Mouse (Mus musculus): ENCODE results near the gene Enc1.

Enc1 gene

DNA sequence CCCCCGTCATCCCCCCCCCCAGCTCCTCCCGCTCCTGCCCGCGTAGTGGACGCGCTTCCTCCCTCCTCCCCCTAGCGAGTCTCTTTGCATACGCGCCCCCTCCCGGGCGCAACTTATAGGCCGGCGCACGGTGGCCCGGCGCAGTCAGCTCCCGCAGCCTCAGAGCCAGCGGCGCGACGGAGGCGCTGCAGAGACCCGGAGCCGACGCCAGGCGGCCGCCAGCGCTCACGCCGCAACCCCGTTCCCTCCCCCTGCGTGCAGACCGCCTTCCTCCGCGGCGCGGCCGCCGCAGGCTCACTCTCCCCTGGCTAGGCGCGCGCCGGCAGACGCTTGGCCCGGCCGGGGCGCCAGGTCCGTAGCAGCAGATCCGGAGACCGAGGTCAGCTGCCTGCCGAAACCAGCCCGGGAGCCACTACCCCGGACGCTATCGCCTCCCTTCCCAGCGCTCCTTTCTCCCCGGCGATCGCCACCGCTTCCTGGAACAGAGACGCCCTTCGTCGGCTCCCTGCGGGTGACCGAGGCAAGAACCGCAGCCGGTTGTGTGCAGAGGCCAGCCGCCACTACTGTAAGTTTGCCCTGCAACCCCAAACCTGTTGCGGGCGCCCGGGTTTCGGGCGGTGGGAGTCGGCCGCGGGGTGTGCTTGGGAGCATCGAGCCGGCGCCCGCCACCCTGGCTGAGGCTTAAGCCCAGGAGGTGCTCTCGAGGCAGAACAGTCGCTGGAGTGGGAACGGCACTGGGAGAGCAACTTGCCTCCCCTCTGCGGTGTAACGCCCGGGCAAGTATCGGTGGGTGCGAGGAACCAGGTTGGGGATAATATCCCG, at the start of gene Enc1:
Gene Enc1, plus strand, starts transcription at position 141 of the 822 bp plus-strand sequence.
- DNase-seq (ENCODE audit: low read depth in 2 of 2, low spot score in 2 of 2): peak; percentile 84 to 85

DNA sequence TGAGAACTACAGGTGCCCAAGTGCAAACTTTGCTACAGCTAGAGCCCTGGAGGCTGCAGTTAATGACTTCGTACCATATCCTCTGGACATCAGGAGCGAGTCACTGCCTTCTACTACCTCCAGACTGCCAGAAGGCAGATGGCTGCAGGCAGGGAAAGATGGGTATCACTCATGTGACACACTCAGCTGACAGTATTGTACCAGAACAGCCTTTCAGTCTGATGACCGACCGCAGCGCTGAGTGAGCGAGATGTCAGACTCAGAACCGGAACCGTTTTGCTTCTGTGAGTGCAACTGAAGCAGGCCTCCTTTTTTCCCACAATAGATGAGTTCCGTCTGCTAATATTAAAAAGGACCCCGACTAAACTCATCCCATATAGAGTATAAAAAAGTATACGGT, 48.3 kb upstream of the Enc1 start:
- DNase-seq (ENCODE audit: low read depth in 2 of 2, low spot score in 2 of 2): no peak

DNA sequence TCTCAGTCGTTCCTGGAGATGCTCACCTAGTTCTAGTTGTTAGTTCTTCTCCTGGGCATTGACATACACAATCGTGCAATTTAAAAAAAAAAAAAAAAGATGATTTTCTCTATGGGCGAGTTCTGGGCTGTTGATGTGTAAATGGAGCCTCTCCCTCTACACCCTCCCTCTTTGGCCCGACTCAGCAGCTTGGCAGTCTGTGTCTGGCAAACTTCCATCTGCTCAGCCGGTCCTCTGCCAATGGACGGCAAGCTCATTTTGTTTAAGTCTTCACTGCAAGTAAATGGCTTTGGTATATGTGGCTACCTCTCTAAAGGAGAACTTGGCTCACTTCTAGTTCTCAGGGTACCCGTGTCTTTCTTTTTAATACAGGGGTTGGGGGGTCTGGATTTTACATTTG, 47.5 kb upstream of the Enc1 start:
- no peak for DNase-seq (ENCODE audit: low read depth in 2 of 2, low spot score in 2 of 2)

DNA sequence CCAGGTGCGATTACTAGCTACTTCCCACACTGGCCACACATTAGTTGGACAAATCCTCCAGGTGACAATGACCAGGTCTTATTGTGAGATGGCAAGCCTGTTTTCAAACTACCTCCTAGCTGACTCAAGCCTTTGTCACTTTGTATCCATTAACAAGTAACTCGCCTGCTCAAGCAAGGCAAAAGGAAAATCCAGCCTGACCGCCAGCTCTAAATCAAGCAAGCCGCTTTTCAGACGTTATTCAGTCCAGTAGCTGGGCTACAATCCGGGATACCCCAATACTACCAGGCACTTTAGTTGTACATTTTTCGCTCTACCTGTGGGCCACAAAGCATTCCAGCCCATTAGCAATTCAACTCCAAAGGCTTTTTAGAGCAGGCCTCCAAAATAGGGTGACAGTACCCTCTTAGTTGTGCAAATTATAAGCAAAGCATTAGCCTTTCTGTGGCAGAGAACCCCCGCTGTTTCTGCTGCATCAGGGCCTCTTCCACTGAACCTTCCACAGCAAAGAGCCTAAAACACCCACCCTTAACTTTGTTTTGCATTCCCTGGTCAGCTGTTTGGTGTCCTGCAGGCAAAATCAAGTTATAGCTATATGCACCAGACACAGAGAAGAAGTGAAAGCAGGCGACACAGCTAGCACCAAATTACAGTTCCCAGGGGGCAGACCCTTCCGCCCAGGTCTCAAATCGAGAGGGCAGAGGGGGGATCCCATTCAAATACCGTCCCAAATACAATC, 44.5 kb upstream of the Enc1 start:
- no peak for DNase-seq (ENCODE audit: low read depth in 2 of 2, low spot score in 2 of 2)

DNA sequence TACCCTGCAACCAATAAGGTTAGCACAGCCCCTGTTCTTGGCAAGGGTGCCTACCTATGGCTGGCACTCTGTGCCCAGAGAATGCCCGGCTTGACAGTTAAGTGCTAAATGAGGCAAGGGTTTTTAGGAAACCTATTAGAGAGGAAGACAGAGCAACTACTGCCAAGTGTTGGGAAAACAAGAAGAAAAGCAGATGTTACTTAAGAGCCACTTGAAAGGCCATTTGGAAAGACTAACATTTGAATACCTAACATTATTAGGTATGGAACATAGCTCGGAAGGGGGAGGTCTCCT, 44.0 kb upstream of the Enc1 start:
- DNase-seq (ENCODE audit: low read depth in 2 of 2, low spot score in 2 of 2): no peak

DNA sequence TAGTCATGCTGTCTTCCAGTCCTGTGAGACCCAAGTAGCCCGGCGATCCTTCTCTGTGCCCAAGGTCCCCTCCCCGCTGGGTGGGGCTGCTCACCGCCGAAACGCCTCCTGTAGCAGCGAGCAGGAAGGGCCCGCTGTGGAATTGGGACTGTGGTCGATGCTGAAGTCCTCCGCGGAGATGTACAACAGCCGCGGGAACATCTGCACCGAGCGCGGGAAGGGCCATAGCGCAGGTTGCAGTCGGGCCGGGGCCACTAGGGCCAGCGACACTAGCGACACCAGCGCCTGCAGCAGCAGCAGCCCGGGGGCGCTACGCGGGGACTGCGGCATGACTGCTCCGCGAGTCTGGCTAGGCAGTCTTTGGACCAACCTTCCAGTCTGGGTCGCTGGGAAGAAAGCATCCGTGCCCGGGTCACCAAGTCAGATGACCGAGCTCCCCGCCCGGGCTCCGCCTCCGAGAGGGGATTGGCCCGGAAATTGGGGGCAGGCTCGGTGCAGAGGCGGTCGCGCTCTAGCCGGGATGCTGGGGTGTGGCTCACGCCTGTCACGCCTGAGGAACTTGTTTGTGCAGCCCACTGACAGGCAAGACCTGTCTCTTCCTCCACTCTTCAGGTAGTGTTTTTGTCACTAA, 42.9 kb upstream of the Enc1 start, which contains the start of gene Hexb:
Gene Hexb, minus strand, starts transcription at position 426 of the 631 bp plus-strand sequence.
- peak; percentile 86 to 91 for DNase-seq (ENCODE audit: low read depth in 2 of 2, low spot score in 2 of 2)

DNA sequence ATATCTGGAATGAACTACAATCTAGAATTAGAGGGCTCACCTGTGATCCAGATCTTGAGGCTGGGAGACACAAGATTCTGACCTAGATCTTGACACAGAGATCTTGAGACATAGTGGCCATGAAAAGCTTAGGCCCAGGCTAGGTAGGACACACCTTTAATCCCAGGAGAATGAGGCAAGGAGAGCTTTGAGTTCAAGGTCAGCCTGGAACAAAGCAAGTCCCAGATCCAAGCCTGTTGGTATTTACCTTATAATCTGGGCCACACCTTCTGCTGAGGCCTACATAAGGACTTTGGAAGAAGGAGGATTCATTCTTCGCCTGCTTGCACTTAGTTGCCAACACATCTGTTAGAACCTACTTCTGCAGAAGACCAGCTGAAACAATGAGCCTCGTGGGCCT, 41.8 kb upstream of the Enc1 start:
- no peak for DNase-seq (ENCODE audit: low read depth in 2 of 2, low spot score in 2 of 2)

DNA sequence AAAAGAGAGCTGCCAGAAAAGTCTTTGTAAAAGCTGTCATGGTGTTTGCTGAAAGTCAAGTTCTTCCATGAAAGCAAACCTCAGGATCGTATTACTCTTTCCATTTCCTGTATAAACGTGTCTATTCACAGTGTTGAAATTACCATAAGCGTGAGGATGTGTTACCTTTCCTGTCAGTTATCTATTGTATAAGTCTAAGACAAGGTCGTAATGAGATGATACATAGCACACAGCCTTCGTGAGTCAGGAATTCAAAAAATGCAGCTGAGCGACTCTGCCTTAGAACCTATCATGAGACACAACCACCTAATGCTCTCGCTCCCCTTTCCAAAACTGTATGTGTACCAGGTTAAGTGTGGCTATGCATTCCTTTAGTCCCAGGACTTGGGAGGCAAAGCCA, 39.8 kb upstream of the Enc1 start:
- DNase-seq (ENCODE audit: low read depth in 2 of 2, low spot score in 2 of 2): no peak

DNA sequence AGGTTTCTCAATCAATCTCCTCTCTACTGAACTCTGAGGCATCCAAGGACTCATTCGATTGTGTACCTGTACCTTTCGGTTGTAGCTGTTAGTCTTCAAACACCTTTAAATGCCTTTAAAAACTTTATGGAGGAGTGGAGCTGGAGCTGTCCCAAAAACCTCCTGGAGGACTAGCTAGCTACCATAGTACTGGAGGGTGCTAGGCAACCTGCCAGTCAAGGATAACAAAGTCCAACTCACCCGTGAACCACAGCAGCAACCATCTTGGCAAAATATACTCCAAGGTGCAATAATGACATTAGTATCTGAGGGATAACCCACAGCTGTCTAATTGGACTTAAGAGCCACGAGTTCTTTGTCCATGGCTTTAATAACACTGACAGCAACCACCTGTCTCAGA, 39.0 kb upstream of the Enc1 start:
- DNase-seq (ENCODE audit: low read depth in 2 of 2, low spot score in 2 of 2): no peak

DNA sequence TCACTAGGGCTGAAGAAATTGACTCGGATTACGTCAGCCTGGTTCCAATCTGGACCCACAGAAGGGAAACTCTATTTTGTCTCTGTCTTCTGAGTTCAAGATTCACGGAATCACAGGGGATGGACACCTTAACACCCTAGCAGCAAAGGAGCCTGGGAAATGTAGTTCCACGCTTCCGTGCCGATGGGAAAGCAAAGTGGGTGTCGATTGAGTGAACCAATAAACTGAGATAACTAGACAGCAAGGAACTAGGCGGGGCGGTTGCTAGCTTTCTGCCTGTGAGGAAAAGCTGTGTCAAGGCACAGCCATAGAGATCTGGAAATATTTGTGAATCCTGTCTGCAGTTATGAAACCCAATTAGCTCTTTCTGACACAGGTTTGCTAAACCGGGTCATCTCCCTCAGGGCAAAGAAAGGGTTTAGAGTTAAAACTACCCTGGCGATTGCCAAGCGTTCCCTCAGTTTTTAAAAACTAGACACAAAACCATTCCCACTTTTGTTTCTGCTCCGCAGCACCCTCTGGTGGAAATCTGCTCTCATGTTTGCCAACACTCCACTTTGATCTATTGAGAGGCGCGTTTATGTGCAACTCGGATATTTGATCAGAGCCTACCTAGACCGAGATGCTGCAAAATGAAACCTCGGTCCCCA, 35.7 kb upstream of the Enc1 start:
- peak; percentile 60 to 85 for DNase-seq (ENCODE audit: low read depth in 2 of 2, low spot score in 2 of 2)

DNA sequence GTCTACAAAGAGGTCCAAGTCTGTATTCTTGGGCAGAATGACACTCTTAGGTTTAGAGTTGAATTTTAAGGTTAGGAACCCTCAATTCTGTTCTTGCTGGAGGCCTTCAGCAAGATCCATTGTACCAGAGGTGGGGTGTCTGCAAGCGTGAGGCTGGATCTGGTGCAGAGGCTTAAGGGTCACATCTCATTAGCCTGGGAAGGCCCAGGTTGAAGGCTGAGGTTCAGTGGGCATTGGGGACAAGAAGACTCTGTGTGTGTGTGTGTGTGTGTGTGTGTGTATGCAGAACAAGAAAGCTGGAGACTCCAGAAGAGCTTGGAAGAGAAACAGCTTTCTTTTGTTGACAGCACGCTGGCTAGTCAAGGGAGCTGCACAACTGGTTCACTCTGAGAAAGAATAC, 34.9 kb upstream of the Enc1 start:
- DNase-seq (ENCODE audit: low read depth in 2 of 2, low spot score in 2 of 2): no peak

DNA sequence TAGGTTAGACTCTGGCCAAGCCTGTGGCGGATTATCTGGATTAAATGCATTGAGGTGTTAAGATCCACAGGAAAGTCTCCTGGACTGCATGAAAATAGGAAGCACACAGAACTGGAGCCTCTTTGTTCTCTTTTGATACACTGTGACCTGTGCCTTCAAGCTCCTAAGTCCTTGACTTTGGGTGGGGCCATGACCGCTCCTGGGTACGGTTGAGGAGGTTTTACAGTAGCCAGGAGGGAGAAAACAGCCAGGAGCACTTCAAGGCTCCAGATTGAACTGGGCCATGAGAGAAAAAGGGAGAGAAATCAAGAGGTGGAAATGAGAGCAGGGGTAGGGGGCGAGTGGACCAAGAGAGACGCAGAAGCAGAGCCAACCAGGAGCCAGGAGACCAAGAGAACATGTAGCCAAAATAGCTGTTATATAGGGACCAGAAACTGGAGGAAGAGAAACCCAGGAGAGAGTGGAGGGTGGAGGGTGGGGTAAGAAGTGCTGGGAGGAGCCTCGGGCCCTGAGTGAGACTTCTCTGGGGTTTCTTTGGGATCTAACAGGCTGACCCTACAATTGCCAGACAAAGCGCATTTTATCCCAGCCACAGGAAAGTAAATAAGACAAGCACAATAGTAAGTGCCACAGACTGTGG, 33.3 kb upstream of the Enc1 start:
- DNase-seq (ENCODE audit: low read depth in 2 of 2, low spot score in 2 of 2): no peak

DNA sequence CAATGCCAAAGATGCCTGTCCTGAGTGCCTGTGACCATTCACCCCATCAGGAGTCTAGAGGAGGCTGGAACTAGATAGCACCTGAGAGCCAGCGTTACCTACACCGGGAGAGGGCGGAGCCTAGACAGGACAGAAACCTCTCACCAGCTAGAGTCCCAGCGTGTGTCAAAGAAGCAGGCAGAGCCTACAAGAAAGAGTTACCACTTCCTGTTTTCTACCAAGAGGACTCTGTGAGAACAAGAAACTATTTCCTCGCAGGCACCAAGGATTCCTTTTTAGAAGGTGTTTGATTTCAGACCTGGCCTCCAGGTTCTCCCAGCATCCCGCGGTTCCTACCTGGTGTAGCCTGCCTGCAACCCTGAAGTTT, 32.8 kb upstream of the Enc1 start:
- DNase-seq (ENCODE audit: low read depth in 2 of 2, low spot score in 2 of 2): peak; percentile 64 to 71

DNA sequence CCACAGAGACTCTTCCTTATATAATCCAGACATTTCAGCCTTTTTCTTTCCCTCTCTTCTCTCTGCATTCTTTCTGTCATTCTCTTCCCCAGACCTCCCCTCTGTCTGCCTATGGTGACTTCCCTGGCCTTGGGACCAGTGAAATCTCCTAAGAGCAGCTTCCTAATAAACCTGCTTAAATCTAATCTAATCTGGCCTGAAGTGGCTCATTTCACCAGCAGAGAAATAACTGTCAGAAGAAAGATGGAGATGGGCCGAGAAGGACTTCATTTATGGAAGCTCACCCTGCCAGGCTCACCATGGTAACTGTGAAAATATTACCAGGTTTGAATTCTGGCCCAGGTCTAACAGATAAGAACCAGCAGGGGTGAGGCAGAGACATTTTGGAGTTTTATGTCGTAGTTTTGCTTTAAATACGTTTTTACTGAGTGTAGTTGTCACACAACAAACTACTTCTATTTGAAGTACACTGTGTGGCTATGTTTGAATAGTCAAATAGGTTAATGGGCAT, 32.4 kb upstream of the Enc1 start:
- DNase-seq (ENCODE audit: low read depth in 2 of 2, low spot score in 2 of 2): peak in 1 of 2 experiments; percentile 23

DNA sequence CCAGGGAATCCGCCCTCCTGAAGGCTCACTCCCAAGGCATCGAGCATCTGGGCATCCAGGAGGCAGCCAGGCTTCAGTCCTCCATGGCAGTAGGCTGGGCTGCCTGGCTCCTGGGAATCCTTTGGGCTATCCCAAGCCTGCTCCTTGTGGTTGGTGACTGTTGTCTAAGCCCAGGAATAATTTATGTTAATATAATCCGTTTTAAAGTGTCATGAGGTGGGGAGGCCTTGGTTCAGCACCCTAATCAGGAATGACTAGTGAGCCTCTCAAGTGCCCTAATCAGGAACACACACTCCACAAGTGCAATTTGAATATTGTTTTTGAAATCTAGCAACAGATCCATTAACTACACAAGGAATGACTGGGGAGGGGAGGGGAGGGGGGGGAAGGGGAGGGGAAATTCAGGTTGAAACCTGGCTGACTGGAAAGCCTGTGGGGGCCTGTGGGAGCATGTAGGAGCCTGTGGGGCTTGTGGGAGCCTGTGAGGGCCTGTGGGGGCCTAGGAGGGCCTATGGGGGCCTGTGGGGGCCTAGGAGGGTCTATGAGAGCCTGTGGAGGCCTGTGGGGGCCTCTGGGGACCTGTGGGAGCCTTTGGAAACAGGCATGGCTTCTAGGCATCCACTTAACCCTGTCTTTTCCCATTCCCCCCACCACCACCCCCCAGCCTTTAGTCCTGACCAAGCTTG, 26.2 kb upstream of the Enc1 start:
- no peak for DNase-seq (ENCODE audit: low read depth in 2 of 2, low spot score in 2 of 2)

DNA sequence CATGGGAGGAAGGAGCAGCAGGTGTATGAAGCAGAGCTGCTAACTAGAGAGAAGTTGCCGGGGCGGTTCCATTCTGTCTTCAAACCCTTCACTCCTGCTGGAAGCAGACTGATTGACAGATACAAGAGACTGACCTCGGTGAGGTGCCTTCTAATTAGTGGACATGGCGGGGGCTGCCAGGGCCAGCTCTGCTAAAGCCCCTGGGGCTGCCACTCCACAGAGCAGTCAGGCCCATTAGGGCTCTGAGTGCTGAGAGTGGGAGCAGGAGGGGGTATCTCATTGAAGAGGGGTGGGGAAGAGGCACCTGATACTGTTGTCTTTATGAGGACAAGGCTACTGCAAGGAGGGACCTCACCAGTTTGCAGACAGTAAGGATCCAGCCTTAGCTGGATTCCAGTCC, 25.3 kb upstream of the Enc1 start:
- DNase-seq (ENCODE audit: low read depth in 2 of 2, low spot score in 2 of 2): no peak

DNA sequence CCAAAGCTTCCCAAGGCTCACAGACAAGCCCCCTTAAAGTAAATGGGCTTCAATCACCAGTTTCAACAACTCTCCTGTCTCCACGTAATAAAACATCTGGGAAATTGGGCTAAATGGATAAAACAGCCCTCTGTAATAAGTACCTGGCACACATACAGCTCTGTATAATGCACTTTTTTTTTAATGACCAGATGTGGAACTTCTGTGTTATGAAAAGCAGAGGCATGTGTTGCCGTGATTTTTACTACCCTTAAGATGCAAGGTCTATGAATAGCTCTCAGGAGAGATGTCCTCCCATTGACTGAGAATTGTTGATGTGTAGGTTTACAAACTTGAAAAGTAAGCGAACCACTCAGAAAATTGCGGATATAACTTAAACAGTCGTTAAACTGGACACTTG, 24.7 kb upstream of the Enc1 start:
- DNase-seq (ENCODE audit: low read depth in 2 of 2, low spot score in 2 of 2): no peak

DNA sequence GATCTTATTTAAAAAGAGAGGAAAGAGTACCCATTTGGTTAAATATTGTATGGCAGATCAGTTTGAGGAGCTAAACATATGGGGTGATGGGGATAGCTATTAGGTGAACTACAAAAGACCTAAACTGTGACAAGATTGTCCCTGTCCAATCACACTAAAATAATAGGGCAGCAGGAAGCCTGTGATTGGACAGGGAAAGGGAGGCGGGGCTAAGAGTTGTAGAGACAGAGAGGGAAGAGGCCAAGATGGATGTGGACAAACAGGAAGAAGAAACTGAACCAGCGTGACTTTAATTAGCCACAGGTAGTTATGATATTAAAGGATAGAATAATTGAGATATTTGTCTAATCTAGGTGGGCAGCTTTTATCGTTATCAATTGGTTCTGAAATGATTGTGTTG, 20.9 kb upstream of the Enc1 start:
- DNase-seq (ENCODE audit: low read depth in 2 of 2, low spot score in 2 of 2): no peak

DNA sequence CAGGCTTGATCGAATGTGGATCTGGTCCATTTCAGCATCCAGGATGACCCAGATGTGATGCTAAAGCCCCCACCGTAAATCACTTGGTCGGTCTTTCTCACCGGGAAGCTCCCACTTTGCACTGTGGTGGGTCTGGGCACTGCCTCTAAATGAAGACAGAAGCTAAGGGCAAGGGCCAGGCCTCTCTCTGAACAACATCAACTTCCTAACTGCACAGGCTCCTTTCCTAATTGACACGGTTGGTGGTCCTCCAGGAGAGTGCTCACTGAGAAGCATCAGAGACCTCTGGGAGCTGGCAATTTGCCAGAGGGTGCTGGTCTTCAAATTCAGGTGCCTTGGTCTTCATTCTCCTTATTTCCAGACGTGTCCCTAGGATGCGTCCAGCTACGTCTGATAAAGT, 17.0 kb upstream of the Enc1 start:
- DNase-seq (ENCODE audit: low read depth in 2 of 2, low spot score in 2 of 2): no peak

DNA sequence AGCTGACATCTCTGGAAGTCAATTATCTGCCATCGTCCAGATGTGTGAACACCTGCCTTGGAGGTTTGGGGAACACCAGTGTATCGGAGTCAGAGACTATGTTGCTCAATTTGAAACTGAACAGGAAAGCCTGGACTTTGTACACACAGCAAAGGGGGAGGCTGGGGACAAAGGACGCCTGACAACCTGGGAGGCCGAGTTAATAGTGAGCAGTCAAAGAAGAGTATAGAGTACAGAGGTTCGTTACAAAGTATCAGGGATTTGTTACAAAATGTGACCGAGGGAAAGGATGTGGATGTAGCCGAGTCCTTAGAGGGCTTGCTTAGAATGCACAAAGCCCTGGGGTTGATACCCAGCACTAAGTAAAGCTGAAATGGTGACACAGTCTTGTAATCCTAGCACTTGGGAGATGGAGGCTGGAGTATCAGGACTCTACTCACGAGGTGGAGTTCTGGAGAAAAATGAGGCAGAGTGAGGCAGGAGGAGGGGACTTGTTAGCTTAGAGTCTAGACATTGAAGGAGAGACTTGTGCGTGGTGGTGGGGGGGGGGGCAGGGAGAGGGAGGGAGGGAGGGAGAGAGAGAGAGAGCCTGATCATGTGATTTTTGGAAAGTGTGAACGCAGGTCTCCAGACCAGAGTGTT, 16.4 kb upstream of the Enc1 start:
- DNase-seq (ENCODE audit: low read depth in 2 of 2, low spot score in 2 of 2): no peak
